Mouse (Mus musculus): ENCODE results near the gene Lrrc17. TPM values are rescaled to one million over a fixed set of nuclear protein-coding genes. Genes with fewer than 3 reads are reported as not detected.
"Not testable (repeated sequence)": the region's sequence is repeated elsewhere in the genome, so short reads cannot be mapped to it uniquely, and the experiment has no call there.

Lrrc17 gene
- polyA plus RNA-seq, 1 experiment, result 70.3 TPM

GRCm38 (mm10) chr5:21599961-21600360 is 56.6 kb downstream of the Lrrc17 start:
- no peak overlapping the region for H3K4me2 ChIP-seq (ENCODE audit: low read depth)
- H3K79me2 ChIP-seq (ENCODE audit: control insufficient read depth, insufficient read depth), result no peaks in the 10 kb centered on the region
- no peaks in the 10 kb centered on the region for H3K27me3 ChIP-seq (ENCODE audit: control insufficient read depth, insufficient read depth, insufficient read length)
- no peak overlapping the region for H3K4me3 ChIP-seq
- no peaks in the 10 kb centered on the region for H3K36me3 ChIP-seq (ENCODE audit: control insufficient read depth, insufficient read depth)
- H3ac ChIP-seq (ENCODE audit: control insufficient read depth, insufficient read length), result no peak overlapping the region
- no peak for TF ChIP-seq TCF3 (IDR thresholded peaks at IDR 0.05; ENCODE audit: insufficient read length, low read depth)
- no peak for TF ChIP-seq REST (IDR thresholded peaks at IDR 0.05; ENCODE audit: insufficient read depth, insufficient read length)

- no peaks in the 10 kb centered on the region for H3K36me3 ChIP-seq (ENCODE audit: control insufficient read depth, insufficient read depth)
- H3ac ChIP-seq (ENCODE audit: control insufficient read depth, insufficient read length), result no peak overlapping the region
- H3K4me2 ChIP-seq (ENCODE audit: low read depth), result no peak overlapping the region
- TF ChIP-seq POLR2A (IDR thresholded peaks at IDR 0.05; ENCODE audit: insufficient read length, low read depth) (no peak), TCF12 (IDR thresholded peaks at IDR 0.05; ENCODE audit: insufficient read depth, poor library complexity, severe bottlenecking) (no peak), MYOG (IDR thresholded peaks at IDR 0.05; ENCODE audit: control insufficient read depth in 1 of 3, insufficient read depth in 1 of 3, insufficient read length in 2 of 3, low read depth in 2 of 3) (no peak), SRF (IDR thresholded peaks at IDR 0.05; ENCODE audit: control insufficient read depth, insufficient read length, low read depth) (no peak), TCF3 (IDR thresholded peaks at IDR 0.05; ENCODE audit: insufficient read length, low read depth) (no peak), POLR2AphosphoS2 (IDR thresholded peaks at IDR 0.05; ENCODE audit: insufficient read length, low read depth) (no peak), MAX (IDR thresholded peaks at IDR 0.05; ENCODE audit: low read depth) (no peak), USF1 (IDR thresholded peaks at IDR 0.05; ENCODE audit: low read depth) (no peak), MYOD1 (IDR thresholded peaks at IDR 0.05; ENCODE audit: control insufficient read depth in 1 of 3, insufficient read length in 2 of 3, low read depth in 2 of 3) (no peak), E2F4 (IDR thresholded peaks at IDR 0.05; ENCODE audit: insufficient read depth) (no peak), REST (IDR thresholded peaks at IDR 0.05; ENCODE audit: insufficient read depth, insufficient read length) (no peak), CEBPB (IDR thresholded peaks at IDR 0.05; ENCODE audit: insufficient read depth, poor library complexity, severe bottlenecking) (no peak)
- H3K27me3 ChIP-seq (ENCODE audit: control insufficient read depth, insufficient read depth, insufficient read length), result no peaks in the 10 kb centered on the region
- no peak overlapping the region for H3K4me3 ChIP-seq
- no peaks in the 10 kb centered on the region for H3K79me2 ChIP-seq (ENCODE audit: control insufficient read depth, insufficient read depth)
Observed at GRCm38 (mm10) chr5:21605936-21606335, 62.6 kb downstream of the Lrrc17 start.

GRCm38 (mm10) chr5:21608311-21609304 is 65.2 kb downstream of the Lrrc17 start:
- H3K36me3 ChIP-seq (ENCODE audit: control insufficient read depth, insufficient read depth), result no peaks in the 10 kb centered on the region
- TF ChIP-seq USF1 (IDR thresholded peaks at IDR 0.05; ENCODE audit: low read depth) (no peak), SRF (IDR thresholded peaks at IDR 0.05; ENCODE audit: control insufficient read depth, insufficient read length, low read depth) (no peak), TCF12 (IDR thresholded peaks at IDR 0.05; ENCODE audit: insufficient read depth, poor library complexity, severe bottlenecking) (no peak), MYOD1 (IDR thresholded peaks at IDR 0.05; ENCODE audit: control insufficient read depth in 1 of 3, insufficient read length in 2 of 3, low read depth in 2 of 3) (no peak)
- no peak overlapping the region for H3ac ChIP-seq (ENCODE audit: control insufficient read depth, insufficient read length)
- H3K27me3 ChIP-seq (ENCODE audit: control insufficient read depth, insufficient read depth, insufficient read length), result no peaks in the 10 kb centered on the region
- H3K4me2 ChIP-seq (ENCODE audit: low read depth), result no peak overlapping the region
- no peaks in the 10 kb centered on the region for H3K79me2 ChIP-seq (ENCODE audit: control insufficient read depth, insufficient read depth)
- no peak overlapping the region for H3K4me3 ChIP-seq

- no peak overlapping the region for H3K4me3 ChIP-seq
- H3K79me2 ChIP-seq (ENCODE audit: control insufficient read depth, insufficient read depth), result no peaks in the 10 kb centered on the region
- H3K36me3 ChIP-seq (ENCODE audit: control insufficient read depth, insufficient read depth), result no peaks in the 10 kb centered on the region
- no peak overlapping the region for H3ac ChIP-seq (ENCODE audit: control insufficient read depth, insufficient read length)
- no peak overlapping the region for H3K4me2 ChIP-seq (ENCODE audit: low read depth)
- peaks cover 6% of the 10 kb centered on the region for H3K27me3 ChIP-seq (ENCODE audit: control insufficient read depth, insufficient read depth, insufficient read length)
- TF ChIP-seq TCF12 (IDR thresholded peaks at IDR 0.05; ENCODE audit: insufficient read depth, poor library complexity, severe bottlenecking) (no peak), MYOG (IDR thresholded peaks at IDR 0.05; ENCODE audit: control insufficient read depth in 1 of 3, insufficient read depth in 1 of 3, insufficient read length in 2 of 3, low read depth in 2 of 3) (no peak), SRF (IDR thresholded peaks at IDR 0.05; ENCODE audit: control insufficient read depth, insufficient read length, low read depth) (no peak), USF1 (IDR thresholded peaks at IDR 0.05; ENCODE audit: low read depth) (no peak), MYOD1 (IDR thresholded peaks at IDR 0.05; ENCODE audit: control insufficient read depth in 1 of 3, insufficient read length in 2 of 3, low read depth in 2 of 3) (no peak), MAX (IDR thresholded peaks at IDR 0.05; ENCODE audit: low read depth) (no peak), POLR2AphosphoS2 (IDR thresholded peaks at IDR 0.05; ENCODE audit: insufficient read length, low read depth) (no peak), CEBPB (IDR thresholded peaks at IDR 0.05; ENCODE audit: insufficient read depth, poor library complexity, severe bottlenecking) (no peak), REST (IDR thresholded peaks at IDR 0.05; ENCODE audit: insufficient read depth, insufficient read length) (no peak), POLR2A (IDR thresholded peaks at IDR 0.05; ENCODE audit: insufficient read length, low read depth) (no peak), TCF3 (IDR thresholded peaks at IDR 0.05; ENCODE audit: insufficient read length, low read depth) (no peak), E2F4 (IDR thresholded peaks at IDR 0.05; ENCODE audit: insufficient read depth) (no peak)
Observed at GRCm38 (mm10) chr5:21610996-21611395, 67.6 kb downstream of the Lrrc17 start.

- not testable (repeated sequence) for H3K4me3 ChIP-seq; H3K27me3 ChIP-seq (ENCODE audit: control insufficient read depth, insufficient read depth, insufficient read length); H3K4me2 ChIP-seq (ENCODE audit: low read depth); H3K79me2 ChIP-seq (ENCODE audit: control insufficient read depth, insufficient read depth); H3ac ChIP-seq (ENCODE audit: control insufficient read depth, insufficient read length); H3K36me3 ChIP-seq (ENCODE audit: control insufficient read depth, insufficient read depth)
Observed at GRCm38 (mm10) chr5:21614299-21614698, 70.9 kb downstream of the Lrrc17 start.

Data from myocyte (in vitro differentiated cells).